Mouse (Mus musculus) CH12.LX (cell line): ENCODE data around the gene Akap8. TPM values are rescaled to one million over a fixed set of nuclear protein-coding genes. Genes with fewer than 3 reads are reported as not detected.

Source experiments
- DNase-seq: peaks from one replicate; pipeline ENCODE4 v3.0.0-alpha.2; 2013; ENCODE audit errors: extremely low read depth
- H3K27ac ChIP-seq: 2 replicates; pipeline ENCODE4 v1.5.1; 2012; ENCODE audit warnings: low read depth, mild to moderate bottlenecking, control low read depth, moderate library complexity; ENCODE audit not compliant: insufficient read depth
- H3K27me3 ChIP-seq: replicated peaks from 2 replicates; pipeline ENCODE3; 2012; ENCODE audit warnings: inconsistent platforms
- H3K36me3 ChIP-seq, 2 experiments: replicated peaks in 1 of 2; 2 replicates each; pipeline versions ENCODE3 to v1.6.1; 2012; ENCODE audit warnings: inconsistent platforms in 1 of 2, low read length in 1 of 2, mild to moderate bottlenecking in 1 of 2, mixed read lengths in 1 of 2, moderate library complexity in 1 of 2; ENCODE audit not compliant: control insufficient read depth in 1 of 2, insufficient read depth in 1 of 2
- H3K4me1 ChIP-seq, 2 experiments: 2 replicates each; pipeline ENCODE4 v1.6.1; 2012; ENCODE audit warnings: inconsistent platforms in 1 of 2, moderate library complexity in 1 of 2; ENCODE audit not compliant: insufficient read depth in 2 of 2, control insufficient read depth in 1 of 2
- H3K4me2 ChIP-seq: 2 replicates; pipeline ENCODE4 v1.6.1; 2012; ENCODE audit warnings: low read depth, mild to moderate bottlenecking, control low read depth; ENCODE audit not compliant: poor library complexity, insufficient read depth, severe bottlenecking
- H3K4me3 ChIP-seq, 3 experiments: fragments of 150-350 bp in 1 of 3; sonication (generic) in 1 of 3; replicated peaks in 1 of 3; 2 replicates each; pipeline versions ENCODE3 to v1.5.1; 2011 to 2012; ENCODE audit warnings: low read depth in 2 of 3, low read length in 2 of 3, mild to moderate bottlenecking in 2 of 3, moderate library complexity in 2 of 3, control low read depth in 1 of 3, improper control_type of control experiment in 1 of 3, inconsistent platforms in 1 of 3, mixed read lengths in 1 of 3; ENCODE audit not compliant: poor library complexity in 1 of 3
- H3K79me2 ChIP-seq: replicated peaks from 2 replicates; pipeline ENCODE4 v1.6.1; 2012; ENCODE audit warnings: mild to moderate bottlenecking, moderate library complexity; ENCODE audit not compliant: control insufficient read depth, poor library complexity, insufficient read depth, severe bottlenecking; ENCODE audit errors: extremely low read depth
- H3K9ac ChIP-seq: 2 replicates; pipeline ENCODE4 v1.6.1; 2012; ENCODE audit warnings: low read depth, mild to moderate bottlenecking, control low read depth, moderate library complexity; ENCODE audit not compliant: insufficient read depth
- H3K9me3 ChIP-seq: replicated peaks from 2 replicates; pipeline ENCODE3; 2012; ENCODE audit warnings: low read length, inconsistent platforms, mixed read lengths
- CHD2 ChIP-seq: IDR thresholded peaks from 2 replicates; pipeline ENCODE4 v1.6.1; 2011; ENCODE audit warnings: low read length, improper control_type of control experiment
- CTCF ChIP-seq, 2 experiments: IDR thresholded peaks in 1 of 2; conservative IDR thresholded peaks in 1 of 2; 2 replicates each; pipeline ENCODE4 v1.5.1; 2011 to 2012; ENCODE audit warnings: low read depth in 2 of 2, low read length in 2 of 2, improper control_type of control experiment in 1 of 2, inconsistent platforms in 1 of 2, mild to moderate bottlenecking in 1 of 2, moderate library complexity in 1 of 2
- ELF1 ChIP-seq: IDR thresholded peaks from 2 replicates; pipeline ENCODE4 v1.6.1; 2014; ENCODE audit warnings: low read depth, mild to moderate bottlenecking, inconsistent platforms, low read length, improper control_type of control experiment
- EP300 ChIP-seq: IDR thresholded peaks from 2 replicates; pipeline ENCODE4 v1.6.1; 2011; ENCODE audit warnings: low read length, improper control_type of control experiment
- ETS1 ChIP-seq: conservative IDR thresholded peaks from 2 replicates; pipeline ENCODE4 v1.6.1; 2012; ENCODE audit warnings: low read depth, mild to moderate bottlenecking, inconsistent platforms, low read length, improper control_type of control experiment, moderate library complexity
- GABPA ChIP-seq: IDR thresholded peaks from 2 replicates; pipeline ENCODE4 v1.6.1; 2012; ENCODE audit warnings: low read depth, low read length, improper control_type of control experiment, inconsistent platforms; ENCODE audit not compliant: insufficient replicate concordance
- IRF4 ChIP-seq: IDR thresholded peaks from 2 replicates; pipeline ENCODE4 v1.6.1; 2014; ENCODE audit warnings: low read depth, mild to moderate bottlenecking, inconsistent platforms, low read length, improper control_type of control experiment
- JUN ChIP-seq: IDR thresholded peaks from 2 replicates; pipeline ENCODE4 v1.6.1; 2011; ENCODE audit warnings: low read depth, mild to moderate bottlenecking, low read length, improper control_type of control experiment, moderate library complexity; ENCODE audit not compliant: insufficient read depth
- JUND ChIP-seq: conservative IDR thresholded peaks from 2 replicates; pipeline ENCODE4 v1.6.1; 2011; ENCODE audit warnings: low read depth, low read length, improper control_type of control experiment
- KAT2A ChIP-seq: IDR thresholded peaks from 2 replicates; pipeline ENCODE4 v1.6.1; 2012; ENCODE audit warnings: low read length, improper control_type of control experiment, inconsistent platforms; ENCODE audit not compliant: insufficient replicate concordance
- MAFK ChIP-seq: IDR thresholded peaks from 2 replicates; pipeline ENCODE4 v1.6.1; 2011; ENCODE audit warnings: low read length, improper control_type of control experiment; ENCODE audit not compliant: insufficient replicate concordance
- MAX ChIP-seq: IDR thresholded peaks from 2 replicates; pipeline ENCODE4 v1.6.1; 2011; ENCODE audit warnings: low read length, improper control_type of control experiment
- MAZ ChIP-seq: IDR thresholded peaks from 2 replicates; pipeline ENCODE4 v1.6.1; 2012; ENCODE audit warnings: low read depth, mild to moderate bottlenecking, inconsistent platforms, low read length, improper control_type of control experiment, moderate library complexity
- MEF2A ChIP-seq: IDR thresholded peaks from 2 replicates; pipeline ENCODE4 v1.6.1; 2014; ENCODE audit warnings: low read depth, mild to moderate bottlenecking, inconsistent platforms, low read length, improper control_type of control experiment, borderline replicate concordance
- MXI1 ChIP-seq: IDR thresholded peaks from 2 replicates; pipeline ENCODE4 v1.6.1; 2011; ENCODE audit warnings: mild to moderate bottlenecking, low read depth, low read length, improper control_type of control experiment
- NRF1 ChIP-seq: IDR thresholded peaks from 2 replicates; pipeline ENCODE4 v1.6.1; 2014; ENCODE audit warnings: low read depth, mild to moderate bottlenecking, inconsistent platforms, low read length, improper control_type of control experiment, moderate library complexity
- POLR2A ChIP-seq: IDR thresholded peaks from 2 replicates; pipeline ENCODE4 v1.6.1; 2011; ENCODE audit warnings: low read depth, mild to moderate bottlenecking, improper control_type of control experiment, low read length
- RAD21 ChIP-seq: IDR thresholded peaks from 2 replicates; pipeline ENCODE4 v1.6.1; 2011; ENCODE audit warnings: low read depth, mild to moderate bottlenecking, low read length, improper control_type of control experiment, moderate library complexity
- RCOR1 ChIP-seq: conservative IDR thresholded peaks from 2 replicates; pipeline ENCODE4 v1.6.1; 2012; ENCODE audit warnings: low read depth, mild to moderate bottlenecking, inconsistent platforms, low read length, improper control_type of control experiment
- SMC3 ChIP-seq: IDR thresholded peaks from 2 replicates; pipeline ENCODE4 v1.6.1; 2011; ENCODE audit warnings: low read depth, low read length, improper control_type of control experiment
- UBTF ChIP-seq: IDR thresholded peaks from 2 replicates; pipeline ENCODE4 v1.6.1; 2012; ENCODE audit warnings: low read depth, mild to moderate bottlenecking, inconsistent platforms, low read length, improper control_type of control experiment, moderate library complexity
- USF1 ChIP-seq: IDR thresholded peaks from 2 replicates; pipeline ENCODE4 v1.6.1; 2014; ENCODE audit warnings: low read depth, mild to moderate bottlenecking, inconsistent platforms, low read length, improper control_type of control experiment
- USF2 ChIP-seq: conservative IDR thresholded peaks from 2 replicates; pipeline ENCODE4 v1.6.1; 2011; ENCODE audit warnings: low read depth, low read length, improper control_type of control experiment
- ZC3H11A ChIP-seq: IDR thresholded peaks from 2 replicates; pipeline ENCODE4 v1.6.1; 2012; ENCODE audit warnings: low read depth, mild to moderate bottlenecking, inconsistent platforms, low read length, improper control_type of control experiment
- ZKSCAN1 ChIP-seq: IDR thresholded peaks from 2 replicates; pipeline ENCODE4 v1.6.1; 2012; ENCODE audit warnings: low read depth, inconsistent platforms, low read length, improper control_type of control experiment, borderline replicate concordance
- ZMIZ1 ChIP-seq: IDR thresholded peaks from 2 replicates; pipeline ENCODE4 v1.6.1; 2012; ENCODE audit warnings: low read depth, mild to moderate bottlenecking, inconsistent platforms, low read length, improper control_type of control experiment
- ZNF384 ChIP-seq: IDR thresholded peaks from 2 replicates; pipeline ENCODE4 v1.6.1; 2012; ENCODE audit warnings: low read depth, low read length, improper control_type of control experiment, inconsistent platforms
- dilution Hi-C: fragments of 300-500 bp; cut with MboI; formaldehyde crosslinking; loops from 2 replicates; pipeline ENCODE4 v1.14.3; 2020; ENCODE audit warnings: low sequenced_read_pairs; ENCODE audit not compliant: extremely low pct_unique_long_range_greater_than_20kb, extremely low pct_ligation_motif_present
- in situ Hi-C: fragments of 300-500 bp; cut with MboI; formaldehyde crosslinking; loops from 3 replicates; pipeline ENCODE4 v1.14.3; 2019; ENCODE audit warnings: low sequenced_read_pairs, low pct_ligation_motif_present, low pct_unique_long_range_greater_than_20kb, mixed read lengths
- polyA plus RNA-seq: library from polyadenylated mRNA; unstranded; fragments of >175 nt; gene quantifications from 2 replicates; pipeline ENCODE4 v1.2.1, GENCODE M21; 2012; ENCODE audit warnings: low read depth; ENCODE audit not compliant: insufficient read length
- total RNA-seq, 2 experiments: library from RNA; depleted of rRNA; stranded (reverse); fragments of 300-350 nt in 1 of 2; fragments of >200 nt in 1 of 2; gene quantifications; 2 replicates each; pipeline ENCODE4 v1.2.3; 2012 to 2014

Akap8 gene
- total and polyA plus RNA-seq, 3 experiments = 62.5 to 146 (median 75.2) TPM

GRCm38 (mm10) chr17:32355031-32355430 is 34.0 kb upstream of the Akap8 start:
- DNase-seq = no peak
- Histone ChIP-seq H3K27ac (no peak overlapping the region), H3K79me2 (no peaks in the 10 kb centered on the region), H3K9ac (no peak overlapping the region), H3K27me3 (no peaks in the 10 kb centered on the region), H3K9me3 (no peaks in the 10 kb centered on the region), H3K4me1 (peaks cover 0 to 5% of the 10 kb centered on the region in 2 experiments; a peak in 2 of 4 replicates), H3K4me3 (no peak overlapping the region), H3K36me3 (peaks cover 55 to 75% of the 10 kb centered on the region in 2 experiments), H3K4me2 (no peak overlapping the region)
- in situ Hi-C loops = no loop called here
- dilution Hi-C loops = no loop called here
- TF ChIP-seq JUN (no peak), KAT2A (no peak), GABPA (no peak), ZKSCAN1 (no peak)

DNA sequence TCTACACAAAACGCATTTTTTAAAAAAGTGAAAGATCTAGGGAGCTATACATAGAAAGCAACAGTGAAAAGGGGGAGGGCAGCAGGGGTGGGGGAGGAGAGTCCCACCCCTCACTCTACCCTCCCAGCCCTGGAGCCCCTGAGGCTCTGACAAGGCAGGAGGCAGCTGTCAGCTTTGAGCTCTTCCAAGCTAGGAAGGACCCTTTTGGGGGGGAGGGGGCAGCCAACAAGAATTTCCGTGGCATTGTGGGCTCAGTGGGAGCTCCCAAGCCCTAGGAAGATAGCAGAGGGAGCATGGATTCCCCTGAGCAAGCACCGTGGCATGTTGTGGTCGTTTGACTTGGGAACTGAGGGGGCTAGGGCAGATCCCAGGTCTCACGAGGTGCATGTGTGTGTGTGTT is 33.2 kb upstream of the Akap8 start:
- H3K4me1 ChIP-seq = peaks cover 0 to 6% of the 10 kb centered on the region in 2 experiments; a peak in 2 of 4 replicates

DNA sequence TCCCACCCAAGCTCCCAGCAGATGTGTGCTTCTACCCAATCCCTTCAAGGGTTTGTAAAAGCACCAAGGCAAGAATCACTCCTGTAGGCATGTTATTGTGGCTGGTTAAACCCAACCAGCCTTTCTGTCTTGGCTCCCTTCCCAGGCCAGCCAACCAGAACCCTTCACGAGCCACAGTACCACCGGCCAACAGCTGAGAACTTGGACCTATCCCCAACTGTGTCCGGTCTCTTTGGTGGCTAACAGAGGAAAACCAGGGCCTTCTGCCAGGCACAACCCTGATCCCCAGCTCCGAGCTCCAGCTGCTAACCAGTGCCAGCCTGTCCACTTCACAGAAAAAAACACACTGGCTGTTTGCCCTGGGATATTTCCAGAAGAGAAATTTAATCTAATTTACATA is 32.7 kb upstream of the Akap8 start:
- TF ChIP-seq POLR2A (no peak), UBTF (no peak), RCOR1 (no peak), MAZ (no peak), ELF1 (no peak), JUND (no peak), USF1 (no peak), EP300 (no peak), ZC3H11A (no peak), ZMIZ1 (no peak), CHD2 (no peak), CTCF (conservative IDR thresholded peaks at IDR 0.05 in 1 of 2, IDR thresholded peaks at IDR 0.05 in 1 of 2; ENCODE audit: low read depth in 2 of 2, low read length in 2 of 2) (no peak), USF2 (no peak), JUN (no peak), MXI1 (no peak), ZNF384 (no peak), IRF4 (no peak)
- DNase-seq = no peak
- dilution Hi-C loops = no loop called here
- Histone ChIP-seq H3K4me2 (no peak overlapping the region), H3K79me2 (peaks cover 11% of the 10 kb centered on the region), H3K36me3 (peaks cover 42 to 62% of the 10 kb centered on the region in 2 experiments), H3K4me3 (no peak overlapping the region), H3K9me3 (no peaks in the 10 kb centered on the region), H3K9ac (no peak overlapping the region), H3K27me3 (no peaks in the 10 kb centered on the region), H3K27ac (no peak overlapping the region), H3K4me1 (peaks cover 0 to 11% of the 10 kb centered on the region in 2 experiments; a peak in 2 of 4 replicates)
- in situ Hi-C loops = no loop called here

More for the DNA sequence above, 33.2 kb upstream of the Akap8 start:
- Histone ChIP-seq H3K27ac (no peak overlapping the region), H3K79me2 (peaks cover 7% of the 10 kb centered on the region), H3K36me3 (peaks cover 47 to 67% of the 10 kb centered on the region in 2 experiments), H3K4me2 (no peak overlapping the region), H3K9me3 (no peaks in the 10 kb centered on the region), H3K27me3 (no peaks in the 10 kb centered on the region), H3K4me3 (no peak overlapping the region), H3K9ac (no peak overlapping the region)
- TF ChIP-seq RAD21 (no peak), MAX (no peak), USF1 (no peak), ZKSCAN1 (no peak), ZNF384 (no peak), JUN (no peak), EP300 (no peak), SMC3 (no peak), CTCF (conservative IDR thresholded peaks at IDR 0.05 in 1 of 2, IDR thresholded peaks at IDR 0.05 in 1 of 2; ENCODE audit: low read depth in 2 of 2, low read length in 2 of 2) (no peak), MEF2A (no peak), MAFK (no peak), MAZ (no peak), ETS1 (no peak), MXI1 (no peak), NRF1 (no peak)
- DNase-seq = no peak
- in situ Hi-C loops = no loop called here
- dilution Hi-C loops = no loop called here
